Mouse (Mus musculus) lung, embryonic 16.5 days (tissue): ENCODE results near the gene Fndc3a. TPM values are rescaled to one million over a fixed set of nuclear protein-coding genes. Genes with fewer than 3 reads are reported as not detected.

Source experiments
- ATAC-seq: fragments of 200-750 bp; cut with Nextera tagmentation; 2 replicates; pipeline ENCODE4 v1.8.0; 2017; ENCODE audit warnings: low read depth, mild to moderate bottlenecking, moderate library complexity
- H3K27ac ChIP-seq: fragments of 300-500 bp; sonication (generic); 2 replicates; pipeline ENCODE4 v1.5.1; 2014; ENCODE audit warnings: mild to moderate bottlenecking, control low read depth, low read length
- H3K27me3 ChIP-seq: fragments of 300-500 bp; sonication (generic); 2 replicates; pipeline ENCODE4 v1.6.1; 2014; ENCODE audit warnings: low read depth, low read length, mixed read lengths; ENCODE audit not compliant: control insufficient read depth, insufficient read depth
- H3K36me3 ChIP-seq: fragments of 300-500 bp; sonication (generic); 2 replicates; pipeline ENCODE4 v1.6.1; 2014; ENCODE audit warnings: low read length; ENCODE audit not compliant: control insufficient read depth, insufficient read depth
- H3K4me1 ChIP-seq: fragments of 300-500 bp; sonication (generic); replicated peaks from 2 replicates; pipeline ENCODE4 v1.6.1; 2014; ENCODE audit warnings: low read length, mixed read lengths; ENCODE audit not compliant: control insufficient read depth, insufficient read depth
- H3K4me2 ChIP-seq: fragments of 300-500 bp; sonication (generic); 2 replicates; pipeline ENCODE4 v1.6.1; 2014; ENCODE audit warnings: low read depth, low read length, control low read depth
- H3K4me3 ChIP-seq: fragments of 300-500 bp; sonication (generic); 2 replicates; pipeline ENCODE4 v1.5.1; 2014; ENCODE audit warnings: mild to moderate bottlenecking, low read length, control low read depth
- H3K9ac ChIP-seq: fragments of 300-500 bp; sonication (generic); 2 replicates; pipeline ENCODE4 v1.6.1; 2014; ENCODE audit warnings: low read length, control low read depth
- H3K9me3 ChIP-seq: fragments of 300-500 bp; sonication (generic); 2 replicates; pipeline ENCODE4 v1.6.1; 2016; ENCODE audit warnings: low read length; ENCODE audit not compliant: control insufficient read depth
- WGBS: fragments of 180-500 bp; shearing (Covaris S2); extraction: QIAGEN DNeasy Blood & Tissue Kit; methylation state at CpG from one replicate; pipeline ENCODE4 v1.1.7; 2014; 5-methylcytosine and 5-hydroxymethylcytosine counted together
- polyA plus RNA-seq: library from polyadenylated mRNA; unstranded; fragments of >200 nt; fragmentation: Nextera tagmentation; extraction: Ambion mirVana; gene quantifications from 2 replicates; pipeline ENCODE4 v1.2.1, GENCODE M21; 2015

Fndc3a gene
- polyA plus RNA-seq, 1 experiment from 2014 or later = 36.0 TPM

DNA sequence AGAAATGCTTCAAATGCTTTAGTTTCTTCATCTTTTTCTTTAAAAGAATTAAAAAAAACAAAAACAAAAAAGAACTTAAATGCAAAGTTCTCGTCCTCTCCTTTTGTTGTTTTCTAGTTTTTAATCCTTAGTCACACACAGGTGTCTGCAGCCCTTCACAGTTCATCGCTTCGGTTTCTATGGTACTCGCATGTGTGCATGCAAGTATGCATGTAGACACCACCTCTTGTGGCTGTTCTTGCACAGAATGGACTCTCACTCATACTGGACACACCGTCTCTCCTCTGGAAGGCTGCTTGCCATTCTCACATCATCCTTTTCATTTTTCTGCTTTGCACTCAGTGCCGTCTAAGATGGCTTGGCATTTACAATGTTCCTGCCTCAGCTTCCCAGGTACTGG is 126.8 kb downstream of the Fndc3a start:
- peaks cover 4% of the 10 kb centered on the region for H3K36me3 ChIP-seq

DNA sequence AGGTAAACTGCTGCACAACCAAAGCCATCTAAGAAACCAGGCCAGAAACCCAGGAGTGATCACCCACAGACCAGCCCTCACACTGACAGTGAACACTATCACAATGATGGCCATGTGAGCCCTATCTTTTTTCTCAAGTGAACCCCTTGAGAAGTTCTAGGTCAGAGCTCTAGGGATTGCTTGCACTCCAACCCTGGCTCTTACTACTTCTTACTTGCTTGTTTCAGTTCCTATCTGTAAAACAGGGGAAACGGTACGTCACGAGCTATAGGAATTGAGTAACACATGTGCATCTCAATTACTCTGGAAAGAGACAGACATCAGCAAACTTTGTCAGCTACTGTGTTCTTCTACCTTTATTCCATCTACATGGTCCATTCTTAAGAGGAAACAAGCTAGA is 128.8 kb downstream of the Fndc3a start:
- Histone ChIP-seq H3K9ac (no peak overlapping the region), H3K36me3 (peaks cover 2% of the 10 kb centered on the region; the same call in 1 of the 2 replicates), H3K4me3 (no peak overlapping the region), H3K27ac (no peak overlapping the region), H3K9me3 (no peaks in the 10 kb centered on the region), H3K4me2 (no peak overlapping the region), H3K27me3 (no peaks in the 10 kb centered on the region), H3K4me1 (no peaks in the 10 kb centered on the region)
- no peak for ATAC-seq
- WGBS = 89% methylated on average over 3 of the region's 3 CpGs

More for the DNA sequence above, 126.8 kb downstream of the Fndc3a start:
- no peak overlapping the region for H3K27ac ChIP-seq
- no peaks in the 10 kb centered on the region for H3K4me1 ChIP-seq
- no peak for ATAC-seq
- no peak overlapping the region for H3K4me2 ChIP-seq
- 94% methylated on average over 6 of the region's 6 CpGs for WGBS
- no peaks in the 10 kb centered on the region for H3K27me3 ChIP-seq
- no peak overlapping the region for H3K4me3 ChIP-seq
- H3K9ac ChIP-seq = no peak overlapping the region
- H3K9me3 ChIP-seq = no peaks in the 10 kb centered on the region

DNA sequence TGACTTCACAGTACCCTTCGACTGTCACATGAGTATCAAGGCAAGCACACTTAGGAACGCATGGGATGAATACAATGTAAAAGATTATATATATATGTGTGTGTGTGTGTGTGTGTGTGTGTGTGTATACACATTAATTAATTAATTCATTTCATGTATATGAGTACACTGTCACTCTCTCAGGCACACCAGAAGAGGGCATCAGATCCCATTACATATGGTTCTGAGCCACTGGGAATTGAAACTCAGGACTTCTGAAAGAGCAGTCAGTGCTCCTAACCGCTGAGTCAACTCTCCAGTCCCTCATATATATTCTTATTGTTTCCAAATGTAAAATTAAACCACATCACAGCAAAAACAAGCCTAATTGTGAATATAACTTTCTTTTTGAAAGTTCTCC is 133.5 kb downstream of the Fndc3a start:
- Histone ChIP-seq H3K4me3 (no peak overlapping the region), H3K4me1 (no peaks in the 10 kb centered on the region), H3K9ac (no peak overlapping the region), H3K27me3 (no peaks in the 10 kb centered on the region), H3K9me3 (no peaks in the 10 kb centered on the region), H3K27ac (no peak overlapping the region), H3K4me2 (no peak overlapping the region), H3K36me3 (peaks cover 7% of the 10 kb centered on the region)
- no peak for ATAC-seq
- 87% methylated on average over 3 of the region's 3 CpGs for WGBS

- no peaks in the 10 kb centered on the region for H3K4me1 ChIP-seq
- H3K27me3 ChIP-seq = no peaks in the 10 kb centered on the region
- peak; percentile 43; the same call in 1 of the 2 replicates for ATAC-seq
- no peak overlapping the region for H3K4me3 ChIP-seq
- no peak overlapping the region for H3K9ac ChIP-seq
- 90% methylated on average over 1 of the region's 1 CpGs for WGBS
- H3K4me2 ChIP-seq = no peak overlapping the region
- H3K9me3 ChIP-seq = no peaks in the 10 kb centered on the region
- H3K27ac ChIP-seq = no peak overlapping the region
- H3K36me3 ChIP-seq = peaks cover 17% of the 10 kb centered on the region
Observed at GRCm38 (mm10) chr14:72563941-72564340, 145.9 kb downstream of the Fndc3a start.

- Histone ChIP-seq H3K4me1 (no peaks in the 10 kb centered on the region), H3K9me3 (no peaks in the 10 kb centered on the region), H3K27ac (no peak overlapping the region), H3K4me3 (no peak overlapping the region), H3K36me3 (peaks cover 23% of the 10 kb centered on the region), H3K27me3 (no peaks in the 10 kb centered on the region), H3K4me2 (no peak overlapping the region), H3K9ac (no peak overlapping the region)
- no peak for ATAC-seq
- 82% methylated on average over 5 of the region's 5 CpGs for WGBS
Observed at GRCm38 (mm10) chr14:72558795-72559194, 151.0 kb downstream of the Fndc3a start.

DNA sequence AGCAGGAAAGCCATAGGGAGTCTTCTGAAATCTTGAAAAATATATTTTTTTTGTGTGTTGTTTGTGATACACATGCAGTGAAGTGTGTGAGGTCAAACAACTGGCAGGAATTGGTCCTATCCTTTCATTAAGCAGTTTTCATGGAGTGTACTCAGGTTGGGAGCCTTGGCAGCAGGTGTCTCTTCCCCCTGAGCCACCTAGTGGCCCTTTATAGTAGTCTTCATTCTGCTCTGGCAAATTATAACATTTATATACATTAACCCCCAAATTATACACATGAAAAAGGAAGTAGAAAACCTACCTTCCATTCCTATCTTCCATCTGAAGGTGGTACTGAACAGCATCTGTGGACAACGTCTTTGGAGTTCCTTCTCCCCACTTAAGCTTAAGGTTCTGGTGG is 154.0 kb downstream of the Fndc3a start:
- H3K9me3 ChIP-seq = no peaks in the 10 kb centered on the region
- peaks cover 22% of the 10 kb centered on the region for H3K36me3 ChIP-seq
- H3K27me3 ChIP-seq = no peaks in the 10 kb centered on the region
- H3K9ac ChIP-seq = no peak overlapping the region
- no peak overlapping the region for H3K4me3 ChIP-seq
- 86% methylated on average over 1 of the region's 1 CpGs for WGBS
- H3K4me2 ChIP-seq = no peak overlapping the region
- no peaks in the 10 kb centered on the region for H3K4me1 ChIP-seq
- ATAC-seq = no peak
- H3K27ac ChIP-seq = no peak overlapping the region

- 84% methylated on average over 5 of the region's 5 CpGs for WGBS
- Histone ChIP-seq H3K4me2 (no peak overlapping the region), H3K27ac (no peak overlapping the region), H3K36me3 (peaks cover 13% of the 10 kb centered on the region), H3K27me3 (peaks cover 12% of the 10 kb centered on the region), H3K4me3 (no peak overlapping the region), H3K4me1 (peaks cover 3% of the 10 kb centered on the region; the same call in 1 of the 2 replicates), H3K9me3 (no peaks in the 10 kb centered on the region), H3K9ac (no peak overlapping the region)
- ATAC-seq = no peak
Observed at GRCm38 (mm10) chr14:72536392-72537017, 173.3 kb downstream of the Fndc3a start.

DNA sequence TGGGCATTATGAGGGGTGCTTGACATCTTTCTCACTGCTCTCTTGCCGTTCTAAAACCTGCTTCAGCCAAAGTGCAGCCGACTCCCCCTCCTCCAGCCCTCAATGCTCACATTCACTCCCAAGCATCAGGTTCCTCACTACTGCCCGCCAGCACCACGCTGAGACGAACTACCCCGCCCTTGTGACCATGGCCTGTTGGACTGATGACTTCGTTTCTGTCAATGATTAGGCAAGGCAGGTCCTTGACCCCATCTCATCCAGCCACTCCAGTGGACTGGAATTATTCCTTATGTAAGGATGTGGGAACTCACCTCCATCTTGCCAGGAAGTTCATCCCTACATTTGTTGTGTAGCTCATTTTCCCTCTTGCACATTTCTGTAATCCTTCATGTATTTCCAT is 175.9 kb downstream of the Fndc3a start:
- Histone ChIP-seq H3K4me1 (peaks cover 3% of the 10 kb centered on the region; the same call in 1 of the 2 replicates), H3K4me3 (no peak overlapping the region), H3K36me3 (peaks cover 1% of the 10 kb centered on the region; the same call in 1 of the 2 replicates), H3K9ac (no peak overlapping the region), H3K9me3 (no peaks in the 10 kb centered on the region), H3K27ac (no peak overlapping the region), H3K27me3 (peaks cover 25% of the 10 kb centered on the region), H3K4me2 (no peak overlapping the region)
- WGBS = 64% methylated on average over 7 of the region's 7 CpGs
- no peak for ATAC-seq

DNA sequence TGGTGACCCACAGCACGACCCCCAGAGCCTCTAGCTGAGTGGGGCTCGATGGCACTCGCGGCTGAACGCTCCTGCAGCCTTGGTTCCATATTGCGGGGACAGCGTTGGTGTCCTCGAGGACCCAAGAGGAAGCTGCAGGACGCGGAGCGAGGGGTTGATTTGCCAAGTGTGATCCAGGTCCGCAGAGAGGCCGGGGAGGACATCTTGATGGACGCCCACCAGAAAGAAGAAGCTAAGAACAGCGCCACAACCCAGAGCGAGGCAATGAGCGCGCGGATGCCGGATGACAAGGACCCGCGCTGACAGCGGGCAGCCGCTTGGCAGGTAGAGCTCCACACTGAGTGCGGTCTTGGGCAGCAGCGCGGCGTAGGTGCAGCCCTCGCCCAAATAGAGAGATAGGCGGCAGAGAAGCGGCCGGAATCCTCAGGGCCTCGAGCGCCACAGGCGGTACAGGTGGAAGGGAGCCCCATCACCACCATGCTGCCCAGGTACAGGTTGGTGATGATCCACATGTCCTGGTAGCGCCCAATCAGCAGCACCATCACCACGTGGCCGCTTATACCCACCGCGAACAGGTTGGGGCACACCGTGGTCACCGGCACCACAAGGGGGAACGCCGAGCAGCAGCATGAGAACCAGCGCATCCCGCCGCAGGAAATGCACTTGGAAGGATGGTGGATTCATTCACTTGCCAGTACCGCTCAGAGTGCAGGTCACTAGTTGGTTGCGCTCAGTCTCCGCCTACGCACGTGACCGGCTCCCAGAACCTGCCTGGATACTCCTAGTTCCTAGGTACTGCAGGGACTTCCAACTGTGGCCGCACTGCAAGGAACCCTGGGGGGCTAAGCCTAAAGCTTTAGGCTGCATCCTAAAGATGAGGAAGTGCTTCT is 177.5 kb downstream of the Fndc3a start:
- no peaks in the 10 kb centered on the region for H3K9me3 ChIP-seq
- H3K27me3 ChIP-seq = peaks cover 25% of the 10 kb centered on the region
- 1% methylated on average over 54 of the region's 54 CpGs for WGBS
- peak; percentile 74 for ATAC-seq
- no peak overlapping the region for H3K9ac ChIP-seq
- H3K4me2 ChIP-seq = peak overlapping the region; percentile 67
- no peaks in the 10 kb centered on the region for H3K36me3 ChIP-seq
- H3K4me1 ChIP-seq = peaks cover 3% of the 10 kb centered on the region; the same call in 1 of the 2 replicates
- no peak overlapping the region for H3K27ac ChIP-seq
- peak overlapping the region; percentile 40 for H3K4me3 ChIP-seq
